Comparison of ENCODE assay signal across 12 mouse cellular contexts in the genomic region with DNA sequence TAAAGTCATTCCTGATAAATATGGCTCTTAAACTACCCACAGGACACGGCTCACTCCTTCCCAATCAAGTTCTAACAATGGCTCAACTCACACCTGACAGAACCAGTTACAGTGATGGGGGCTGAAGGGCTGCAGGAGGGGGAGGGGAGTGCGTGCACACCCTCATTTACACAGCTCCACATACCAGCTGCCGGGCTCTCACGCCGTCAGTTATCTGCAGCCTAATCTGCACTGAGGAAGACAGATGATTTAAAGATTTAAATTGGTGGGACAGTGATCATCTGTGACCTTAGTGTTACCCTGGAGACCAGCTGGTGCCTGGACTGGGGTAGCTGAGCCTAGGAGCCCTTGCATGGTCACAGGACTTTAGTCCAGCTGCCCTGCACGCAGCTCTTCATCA.
A peak's percentile ranks its signal among the peaks of the same experiment; 100 is the strongest.
DNase-seq lines count a peak whose midpoint lies in the region; ATAC-seq lines count a peak whose summit lies in the region.
"Had no signal": no experiment of that assay in that cellular context is flagged by ENCODE, and none has a peak within 500 bp of the region (broad histone marks: within the 10 kb centered on the region; RNA-seq: fewer than 3 reads in every experiment).

No protein-coding gene starts in this region.

- H3K4me1 ChIP-seq in embryonic facial prominence, embryonic 14.5 days (ENCODE audit: control insufficient read depth, insufficient read depth, low read length), result peaks cover 9% of the 10 kb centered on the region
- peaks cover 9% of the 10 kb centered on the region for H3K4me1 ChIP-seq in intestine, embryonic 16.5 days (ENCODE audit: control insufficient read depth, insufficient read depth, low read length)
- H3K4me1 ChIP-seq in neural tube, embryonic 12.5 days, result peaks cover 16% of the 10 kb centered on the region
- H3K4me1 ChIP-seq: heart, embryonic 15.5 days had no signal

- no peaks in the 10 kb centered on the region for H3K27me3 ChIP-seq in embryonic facial prominence, embryonic 14.5 days (replicated peaks; ENCODE audit: control insufficient read depth, insufficient read depth, low read length)
- no peaks in the 10 kb centered on the region for H3K27me3 ChIP-seq in intestine, embryonic 16.5 days (replicated peaks; ENCODE audit: control insufficient read depth, insufficient read depth, low read length)
- H3K27me3 ChIP-seq in neural tube, embryonic 12.5 days (replicated peaks), result no peaks in the 10 kb centered on the region
- H3K27me3 ChIP-seq: heart, embryonic 15.5 days had no signal

- H3K9ac ChIP-seq in embryonic facial prominence, embryonic 14.5 days (ENCODE audit: low read depth, low read length), result no peak overlapping the region
- no peak overlapping the region for H3K9ac ChIP-seq in intestine, embryonic 16.5 days (ENCODE audit: low read depth, low read length)
- no peak overlapping the region for H3K9ac ChIP-seq in neural tube, embryonic 12.5 days
- H3K9ac ChIP-seq: heart, embryonic 15.5 days had no signal

- H3K36me3 ChIP-seq in embryonic facial prominence, embryonic 14.5 days (ENCODE audit: control insufficient read depth, insufficient read depth, low read length), result no peaks in the 10 kb centered on the region
- H3K36me3 ChIP-seq in intestine, embryonic 16.5 days (ENCODE audit: control insufficient read depth, insufficient read depth, low read length), result no peaks in the 10 kb centered on the region
- H3K36me3 ChIP-seq in neural tube, embryonic 12.5 days, result no peaks in the 10 kb centered on the region
- H3K36me3 ChIP-seq: heart, embryonic 15.5 days had no signal

- no peak overlapping the region for H3K27ac ChIP-seq in embryonic facial prominence, embryonic 14.5 days (replicated peaks; ENCODE audit: low read depth, low read length)
- no peak overlapping the region for H3K27ac ChIP-seq in intestine, embryonic 16.5 days (ENCODE audit: low read length)
- H3K27ac ChIP-seq in neural tube, embryonic 12.5 days, result no peak overlapping the region
- H3K27ac ChIP-seq: heart, embryonic 15.5 days; kidney, postnatal 0 days had no signal

- DNase-seq in cerebellum, postnatal 10 days, result peak; percentile 27 to 37
- DNase-seq in cerebellum, adult 9-11 months, result no peak
- DNase-seq in embryonic facial prominence, embryonic 14.5 days (ENCODE audit: low spot score), result peak; percentile 70
- DNase-seq in adrenal gland, adult 18-20 months (ENCODE audit: low spot score in 2 of 2), result no peak
- no peak for DNase-seq in B cell, adult 2 months
- DNase-seq in left cerebral cortex, postnatal 14 days (ENCODE audit: low spot score in 2 of 2), result no peak
- DNase-seq: adrenal gland, adult 2 months; cerebellum, adult 9-10 months had no signal

- H3K4me2 ChIP-seq in embryonic facial prominence, embryonic 14.5 days (ENCODE audit: low read depth, low read length), result no peak overlapping the region
- H3K4me2 ChIP-seq in intestine, embryonic 16.5 days (ENCODE audit: low read depth, low read length), result no peak overlapping the region
- H3K4me2 ChIP-seq in neural tube, embryonic 12.5 days (replicated peaks), result peak overlapping the region; percentile 18; the same call in 1 of the 2 replicates
- H3K4me2 ChIP-seq: heart, embryonic 15.5 days had no signal

- intact Hi-C loops in left cerebral cortex, postnatal 14 days (cut with DNase I), result no loop called here

- 26% methylated on average over 6 of the region's 6 CpGs for WGBS in embryonic facial prominence, embryonic 14.5 days
- 12% methylated on average over 6 of the region's 6 CpGs for WGBS in intestine, embryonic 16.5 days
- WGBS in neural tube, embryonic 12.5 days, result 20% methylated on average over 6 of the region's 6 CpGs

- no peaks in the 10 kb centered on the region for H3K9me3 ChIP-seq in embryonic facial prominence, embryonic 14.5 days (ENCODE audit: control insufficient read depth, low read length)
- no peaks in the 10 kb centered on the region for H3K9me3 ChIP-seq in intestine, embryonic 16.5 days (ENCODE audit: control insufficient read depth, low read length)
- no peaks in the 10 kb centered on the region for H3K9me3 ChIP-seq in neural tube, embryonic 12.5 days
- H3K9me3 ChIP-seq: heart, embryonic 15.5 days had no signal

- peak; percentile 91; the same call in 1 of the 2 replicates for ATAC-seq in embryonic facial prominence, embryonic 14.5 days (ENCODE audit: low read depth)
- peak; percentile 80 for ATAC-seq in intestine, embryonic 16.5 days
- peak; percentile 88 for ATAC-seq in neural tube, embryonic 12.5 days (ENCODE audit: low FRiP score, low read depth)

- H3K4me3 ChIP-seq in embryonic facial prominence, embryonic 14.5 days (ENCODE audit: low read depth, low read length), result no peak overlapping the region
- no peak overlapping the region for H3K4me3 ChIP-seq in intestine, embryonic 16.5 days (ENCODE audit: low read length)
- H3K4me3 ChIP-seq in neural tube, embryonic 12.5 days, result no peak overlapping the region
- H3K4me3 ChIP-seq: heart, embryonic 15.5 days had no signal

Comparison
In these comparisons a context has a peak if more than half of its experiments do, and no peak if none do; other contexts are left out.
1. DNase-seq: peak in cerebellum, postnatal 10 days (2 of 2) and embryonic facial prominence, embryonic 14.5 days (single experiment); none in cerebellum, adult 9-11 months (single experiment), adrenal gland, adult 18-20 months (0 of 2), B cell, adult 2 months (0 of 2) and left cerebral cortex, postnatal 14 days (0 of 2).
2. Peak in every context shown above with its lines, with median percentiles within 50 percentile points of each other: ATAC-seq.